Mouse (Mus musculus): ENCODE measurements around the gene Entpd1. TPM values are rescaled to one million over a fixed set of nuclear protein-coding genes. Genes with fewer than 3 reads are reported as not detected.

Entpd1 gene
- polyA plus RNA-seq, 1 experiment from 2014 or later: 3.3 TPM

DNA sequence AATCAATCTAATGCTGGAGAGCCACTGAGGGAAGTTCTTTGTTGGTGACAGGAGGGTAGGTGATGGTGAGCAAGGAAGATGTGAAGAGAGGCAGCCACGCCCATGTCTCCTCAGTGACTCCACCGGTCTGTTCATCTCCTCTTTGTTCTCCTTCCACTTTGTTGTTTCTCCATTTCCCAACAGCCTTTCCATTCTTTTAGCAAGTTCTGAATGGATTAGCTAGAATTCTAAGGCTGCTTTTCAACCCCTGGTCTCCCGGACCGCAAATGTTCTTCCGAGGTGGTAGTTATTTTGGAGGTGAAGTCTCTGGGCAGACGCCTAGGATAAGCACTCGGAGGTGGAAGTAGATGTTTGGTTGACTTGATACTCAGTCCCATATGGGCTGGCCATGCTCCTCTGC lies 72.4 kb downstream of the Entpd1 start:
- H3K27ac ChIP-seq (replicated peaks): no peak overlapping the region
- DNase-seq (ENCODE audit: low spot score): no peak
- H3K9me3 ChIP-seq: no peaks in the 10 kb centered on the region
- no peaks in the 10 kb centered on the region for H3K27me3 ChIP-seq (replicated peaks; ENCODE audit: low read depth, poor library complexity, severe bottlenecking)
- H3K36me3 ChIP-seq (replicated peaks): no peaks in the 10 kb centered on the region
- H3K4me1 ChIP-seq: no peaks in the 10 kb centered on the region
- H3K4me3 ChIP-seq: no peak overlapping the region
- WGBS: 89% methylated on average over 7 of the region's 7 CpGs

DNA sequence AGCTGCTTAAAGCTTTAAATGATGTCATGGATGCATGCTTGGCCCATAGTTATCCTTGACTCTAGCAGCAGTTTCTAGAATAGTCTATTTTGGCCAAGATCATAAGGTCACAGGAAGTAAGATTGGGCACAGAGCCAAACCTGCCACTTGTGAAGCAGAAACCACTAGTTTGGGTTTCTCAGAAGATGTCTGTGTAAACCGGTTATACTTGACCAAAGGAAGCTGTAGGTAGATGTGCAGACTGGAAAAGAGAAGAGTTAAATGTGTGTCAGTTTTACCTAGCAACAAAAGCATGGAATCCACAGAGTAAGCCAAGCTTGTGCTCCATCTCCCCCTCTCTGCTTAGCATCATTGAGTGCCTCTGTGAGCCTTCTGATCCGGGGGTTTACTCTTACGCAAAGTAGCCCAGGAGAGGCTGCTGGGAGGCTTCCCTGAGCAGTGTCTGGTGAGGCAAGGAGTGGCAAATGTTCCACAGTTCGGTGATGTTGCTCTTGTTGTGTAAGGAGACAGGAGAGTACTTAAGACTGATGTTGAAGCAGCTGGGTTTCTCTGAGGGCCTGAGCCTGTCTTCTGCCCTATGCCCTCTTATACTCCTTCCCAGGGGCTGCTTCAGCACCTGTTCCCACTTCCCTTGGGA lies 75.2 kb downstream of the Entpd1 start:
- no peak for DNase-seq (ENCODE audit: low spot score)
- no peak overlapping the region for H3K4me3 ChIP-seq
- H3K27me3 ChIP-seq (replicated peaks; ENCODE audit: low read depth, poor library complexity, severe bottlenecking): no peaks in the 10 kb centered on the region
- H3K27ac ChIP-seq (replicated peaks): no peak overlapping the region
- no peaks in the 10 kb centered on the region for H3K9me3 ChIP-seq
- WGBS: 85% methylated on average over 4 of the region's 4 CpGs
- H3K36me3 ChIP-seq (replicated peaks): no peaks in the 10 kb centered on the region
- H3K4me1 ChIP-seq: no peaks in the 10 kb centered on the region

DNA sequence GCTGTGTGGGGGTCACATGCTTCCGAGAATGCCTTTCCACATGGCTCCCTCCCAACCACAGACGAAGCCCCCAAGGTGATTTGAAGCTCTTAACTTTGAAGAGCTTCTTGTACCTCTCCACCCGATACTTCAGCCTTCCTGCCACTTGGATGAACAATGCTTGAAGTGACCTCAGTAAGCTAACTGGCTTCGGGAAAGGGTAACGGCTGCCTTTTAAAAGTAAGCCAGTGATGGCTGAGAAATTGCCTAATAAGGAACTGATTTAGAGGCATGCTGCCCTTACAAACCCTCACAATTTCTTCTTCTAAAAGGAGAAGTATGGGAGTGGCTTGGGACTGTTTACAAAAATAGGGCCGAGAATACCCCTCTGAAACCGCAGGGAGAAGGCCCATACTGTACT lies 81.0 kb downstream of the Entpd1 start:
- H3K4me3 ChIP-seq: no peak overlapping the region
- H3K36me3 ChIP-seq (replicated peaks): no peaks in the 10 kb centered on the region
- DNase-seq (ENCODE audit: low spot score): no peak
- H3K9me3 ChIP-seq: no peaks in the 10 kb centered on the region
- 85% methylated on average over 7 of the region's 7 CpGs for WGBS
- H3K27me3 ChIP-seq (replicated peaks; ENCODE audit: low read depth, poor library complexity, severe bottlenecking): no peaks in the 10 kb centered on the region
- no peak overlapping the region for H3K27ac ChIP-seq (replicated peaks)
- H3K4me1 ChIP-seq: no peaks in the 10 kb centered on the region

DNA sequence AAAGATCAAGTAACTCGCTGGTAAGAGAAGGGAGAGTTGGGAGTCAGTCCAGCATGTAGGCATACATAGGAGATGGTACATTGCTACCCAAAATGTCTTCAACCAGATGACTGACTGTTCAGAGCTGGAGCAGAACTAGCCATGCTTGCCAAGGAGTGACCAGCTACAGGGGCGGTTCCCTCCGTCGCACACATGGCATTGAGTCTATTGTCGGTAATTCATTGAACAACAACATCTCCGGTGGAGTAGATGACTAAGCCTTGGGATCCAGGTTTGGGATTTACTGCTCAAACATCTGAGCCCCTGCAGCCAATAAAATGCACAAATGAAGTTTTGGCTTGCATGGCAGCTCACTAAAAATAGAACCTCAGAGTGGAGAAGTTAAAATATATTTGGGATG lies 84.0 kb downstream of the Entpd1 start:
- WGBS: 92% methylated on average over 6 of the region's 6 CpGs
- Histone ChIP-seq H3K4me1 (no peaks in the 10 kb centered on the region), H3K4me3 (no peak overlapping the region), H3K9me3 (no peaks in the 10 kb centered on the region), H3K36me3 (replicated peaks) (no peaks in the 10 kb centered on the region), H3K27me3 (replicated peaks; ENCODE audit: low read depth, poor library complexity, severe bottlenecking) (no peaks in the 10 kb centered on the region), H3K27ac (replicated peaks) (no peak overlapping the region)
- no peak for DNase-seq (ENCODE audit: low spot score)

DNA sequence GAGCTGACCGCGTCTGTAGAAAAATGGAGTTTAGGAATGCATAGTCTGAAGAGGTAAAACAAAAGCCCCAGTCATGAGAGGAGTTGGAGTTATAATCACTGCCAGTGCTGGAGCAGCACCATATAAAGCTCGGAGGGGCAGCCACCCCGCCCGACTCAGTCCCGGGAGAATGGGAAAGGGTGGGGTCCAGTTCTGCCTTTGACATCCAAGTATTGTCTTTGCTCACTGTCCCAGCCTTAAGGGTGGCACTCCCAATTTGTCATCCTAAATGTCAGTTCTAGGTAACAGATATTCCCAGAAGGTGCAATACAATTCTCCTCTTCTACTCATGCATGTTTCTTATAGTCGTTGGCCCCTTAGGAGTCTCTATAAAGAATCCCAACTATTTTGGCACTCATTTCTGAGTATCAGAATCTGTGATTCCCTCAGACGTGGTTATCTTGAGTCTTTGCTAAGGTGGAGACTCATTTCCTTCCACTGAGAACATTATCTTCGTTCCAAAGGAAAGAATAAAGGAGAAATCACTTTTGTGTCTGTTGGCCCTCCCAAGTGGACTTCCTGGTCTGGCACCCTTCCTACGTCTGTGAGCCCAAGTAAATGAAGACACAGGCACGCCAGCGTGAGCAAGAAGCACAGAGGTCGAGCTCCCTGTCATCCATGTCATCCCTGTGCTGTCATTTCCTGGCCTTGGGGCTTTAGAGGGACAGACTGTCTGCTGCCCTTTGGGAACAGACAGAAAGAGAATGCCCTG lies 86.1 kb downstream of the Entpd1 start:
- peaks cover 4% of the 10 kb centered on the region; the same call in 1 of the 2 replicates for H3K4me1 ChIP-seq
- no peaks in the 10 kb centered on the region for H3K9me3 ChIP-seq
- no peaks in the 10 kb centered on the region for H3K27me3 ChIP-seq (replicated peaks; ENCODE audit: low read depth, poor library complexity, severe bottlenecking)
- no peak overlapping the region for H3K4me3 ChIP-seq
- 69% methylated on average over 13 of the region's 13 CpGs for WGBS
- no peak overlapping the region for H3K27ac ChIP-seq (replicated peaks)
- DNase-seq (ENCODE audit: low spot score): no peak
- H3K36me3 ChIP-seq (replicated peaks): no peaks in the 10 kb centered on the region

DNA sequence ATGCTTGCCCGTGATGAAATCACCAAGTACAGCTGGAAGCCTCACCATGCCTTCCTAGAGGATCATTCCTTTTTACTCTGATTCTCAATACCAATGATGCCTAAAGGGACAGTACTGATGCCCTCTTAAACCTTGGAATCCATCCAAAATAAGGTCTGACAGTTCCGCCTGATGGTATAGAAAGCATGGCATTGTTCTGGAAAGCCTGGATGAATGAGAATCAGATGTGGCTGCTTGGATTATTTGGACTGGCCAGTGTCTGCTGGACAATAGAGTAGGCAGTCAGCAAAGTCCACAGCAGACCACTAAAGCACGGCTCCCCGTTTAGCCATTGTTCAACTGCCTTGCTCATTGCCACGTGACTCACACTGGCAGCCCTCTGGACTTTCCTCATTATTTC lies 87.7 kb downstream of the Entpd1 start:
- WGBS: 74% methylated on average over 5 of the region's 5 CpGs

DNA sequence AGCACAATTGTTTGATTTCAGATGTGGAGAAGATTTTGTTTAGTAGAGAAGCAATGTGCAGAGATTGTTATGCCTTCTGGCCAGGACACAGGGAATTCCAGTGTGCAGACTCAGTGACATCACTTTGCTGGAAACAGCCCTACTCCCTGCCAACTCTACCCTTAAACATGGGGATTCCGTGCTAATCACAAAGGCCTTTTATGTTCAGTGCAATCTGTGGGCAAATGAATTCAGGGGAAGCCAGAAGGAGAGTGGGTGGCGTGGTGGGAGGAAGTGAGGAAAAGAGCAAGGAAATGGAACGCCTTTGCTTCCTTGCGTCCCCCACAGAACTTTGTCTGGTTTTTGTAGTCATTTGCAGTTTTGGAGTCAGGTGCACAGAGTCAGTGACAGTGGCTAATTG lies 90.2 kb downstream of the Entpd1 start:
- H3K9me3 ChIP-seq: no peaks in the 10 kb centered on the region
- H3K36me3 ChIP-seq (replicated peaks): no peaks in the 10 kb centered on the region
- H3K4me1 ChIP-seq: peaks cover 4% of the 10 kb centered on the region; the same call in 1 of the 2 replicates
- DNase-seq (ENCODE audit: low spot score): no peak
- no peak overlapping the region for H3K27ac ChIP-seq (replicated peaks)
- H3K27me3 ChIP-seq (replicated peaks; ENCODE audit: low read depth, poor library complexity, severe bottlenecking): no peaks in the 10 kb centered on the region
- no peak overlapping the region for H3K4me3 ChIP-seq
- 65% methylated on average over 4 of the region's 4 CpGs for WGBS

More for the DNA sequence above, 87.7 kb downstream of the Entpd1 start:
- no peak overlapping the region for H3K27ac ChIP-seq (replicated peaks)
- H3K4me1 ChIP-seq: peaks cover 4% of the 10 kb centered on the region; the same call in 1 of the 2 replicates
- H3K4me3 ChIP-seq: no peak overlapping the region
- no peaks in the 10 kb centered on the region for H3K36me3 ChIP-seq (replicated peaks)
- H3K27me3 ChIP-seq (replicated peaks; ENCODE audit: low read depth, poor library complexity, severe bottlenecking): no peaks in the 10 kb centered on the region
- no peak for DNase-seq (ENCODE audit: low spot score)
- H3K9me3 ChIP-seq: no peaks in the 10 kb centered on the region

DNA sequence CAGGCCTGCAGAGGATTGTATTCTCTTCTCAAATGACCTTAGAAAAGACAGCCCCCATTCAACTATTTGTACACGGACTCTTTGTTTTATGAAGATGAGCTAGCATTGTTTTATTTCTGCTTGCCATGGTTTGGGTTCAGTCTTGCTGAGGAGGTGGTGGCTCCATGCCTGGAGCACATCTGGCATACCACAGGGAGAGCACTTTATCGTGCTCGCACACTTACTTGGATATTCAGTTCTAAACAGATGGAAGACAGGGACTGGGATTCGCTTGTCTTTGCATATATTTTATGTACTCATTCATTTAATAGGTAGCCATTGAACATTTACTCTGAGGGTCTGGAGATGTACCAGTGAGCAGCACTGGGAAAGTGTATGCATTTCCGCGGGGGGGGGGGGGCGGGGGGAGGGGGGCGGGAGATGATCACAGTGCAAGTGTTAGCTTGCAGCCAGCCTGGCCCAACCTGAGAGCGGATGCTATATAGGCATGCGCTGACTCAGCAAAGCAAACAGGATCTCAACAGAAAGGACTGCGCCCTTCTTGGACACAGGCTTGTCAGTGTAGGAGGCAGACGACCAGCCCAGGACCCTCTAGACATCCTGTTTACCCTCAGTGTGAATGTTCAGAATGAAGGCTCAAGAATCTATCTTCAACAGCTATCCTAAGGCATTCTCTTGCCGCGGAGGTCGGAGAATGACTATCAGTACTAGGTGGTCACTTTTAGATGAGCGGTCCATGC lies 100.9 kb downstream of the Entpd1 start:
- Histone ChIP-seq H3K4me3 (no peak overlapping the region), H3K27ac (replicated peaks) (no peak overlapping the region), H3K36me3 (replicated peaks) (no peaks in the 10 kb centered on the region), H3K4me1 (peaks cover 7% of the 10 kb centered on the region), H3K9me3 (no peaks in the 10 kb centered on the region), H3K27me3 (replicated peaks; ENCODE audit: low read depth, poor library complexity, severe bottlenecking) (no peaks in the 10 kb centered on the region)
- 85% methylated on average over 16 of the region's 16 CpGs for WGBS
- DNase-seq (ENCODE audit: low spot score): no peak

DNA sequence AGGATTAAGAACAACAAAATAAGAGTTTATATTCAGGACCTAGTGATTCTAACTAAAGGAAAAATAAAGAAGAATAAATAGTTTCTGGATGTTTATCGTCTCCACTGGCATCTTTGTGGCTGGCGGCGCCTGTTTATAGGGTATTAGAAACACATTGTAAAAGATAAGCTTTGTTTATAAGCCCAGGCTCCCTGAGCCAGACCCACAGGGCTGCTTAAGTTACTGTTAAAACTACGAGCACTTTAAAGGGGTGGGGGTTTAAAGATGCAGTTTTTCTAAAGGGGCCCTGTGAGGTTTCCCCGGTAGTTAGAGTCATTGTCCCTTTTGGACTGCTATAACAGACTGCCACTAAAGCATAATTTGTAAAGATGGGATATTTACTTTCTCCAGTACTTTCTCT lies 102.5 kb downstream of the Entpd1 start:
- Histone ChIP-seq H3K27me3 (replicated peaks; ENCODE audit: low read depth, poor library complexity, severe bottlenecking) (no peaks in the 10 kb centered on the region), H3K36me3 (replicated peaks) (no peaks in the 10 kb centered on the region), H3K27ac (replicated peaks) (no peak overlapping the region), H3K9me3 (no peaks in the 10 kb centered on the region), H3K4me3 (no peak overlapping the region), H3K4me1 (no peaks in the 10 kb centered on the region)
- no peak for DNase-seq (ENCODE audit: low spot score)
- 79% methylated on average over 5 of the region's 5 CpGs for WGBS

DNA sequence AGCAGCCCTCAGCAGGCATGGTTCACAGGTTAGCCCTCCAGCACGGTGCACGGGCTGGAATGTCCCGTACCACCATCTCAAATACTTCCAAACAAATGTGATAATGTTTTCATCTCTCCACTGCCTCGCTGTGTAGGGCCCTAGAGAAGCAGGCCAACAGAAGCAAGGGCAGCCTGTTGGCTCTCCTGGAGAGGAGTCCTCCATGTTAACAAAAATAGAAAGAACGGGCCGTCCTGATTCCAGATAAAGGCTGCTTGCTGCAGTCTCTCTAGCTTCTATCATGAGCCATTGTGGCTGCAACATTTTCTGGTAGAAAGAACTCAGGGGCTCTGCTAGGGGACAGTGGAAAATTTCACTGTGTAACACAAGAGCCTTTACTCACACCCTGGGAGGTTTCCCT lies 104.8 kb downstream of the Entpd1 start:
- no peaks in the 10 kb centered on the region for H3K27me3 ChIP-seq (replicated peaks; ENCODE audit: low read depth, poor library complexity, severe bottlenecking)
- WGBS: 90% methylated on average over 6 of the region's 6 CpGs
- H3K4me3 ChIP-seq: no peak overlapping the region
- H3K36me3 ChIP-seq (replicated peaks): no peaks in the 10 kb centered on the region
- H3K9me3 ChIP-seq: no peaks in the 10 kb centered on the region
- no peak overlapping the region for H3K27ac ChIP-seq (replicated peaks)
- no peaks in the 10 kb centered on the region for H3K4me1 ChIP-seq
- DNase-seq (ENCODE audit: low spot score): no peak

DNA sequence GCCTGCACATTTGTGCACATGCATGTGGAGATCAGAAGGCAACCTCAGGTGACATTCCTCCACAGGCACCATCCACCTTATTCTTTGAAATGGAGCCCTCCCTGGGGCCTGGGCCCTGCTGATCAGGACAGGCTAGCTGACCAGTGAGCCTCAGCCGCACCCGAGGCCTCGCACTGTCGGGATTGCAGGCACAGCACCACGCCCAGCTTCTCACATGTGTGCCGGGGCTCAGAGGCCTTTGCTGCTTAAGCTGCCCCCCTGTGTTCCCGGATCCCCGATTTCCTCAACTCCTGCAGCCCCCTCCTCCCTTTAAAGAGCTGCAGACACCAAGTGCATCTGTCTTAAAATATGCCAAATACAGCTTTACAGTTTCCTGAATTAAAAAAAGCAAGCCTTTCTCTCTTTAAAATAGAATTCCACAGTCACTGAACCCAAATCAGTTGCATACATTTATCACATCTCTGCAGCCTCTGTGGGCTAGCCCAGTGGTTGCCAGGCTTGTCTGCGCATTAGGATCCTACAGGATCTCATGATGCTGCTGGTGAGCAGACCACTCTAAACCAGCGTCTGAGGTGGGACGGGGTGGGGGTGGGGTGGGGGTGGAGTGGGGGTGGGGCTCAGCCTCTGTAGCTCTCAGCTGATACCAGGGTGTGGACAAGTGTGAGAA lies 107.4 kb downstream of the Entpd1 start:
- Histone ChIP-seq H3K9me3 (no peaks in the 10 kb centered on the region), H3K4me3 (no peak overlapping the region), H3K27ac (replicated peaks) (no peak overlapping the region), H3K27me3 (replicated peaks; ENCODE audit: low read depth, poor library complexity, severe bottlenecking) (no peaks in the 10 kb centered on the region), H3K36me3 (replicated peaks) (no peaks in the 10 kb centered on the region), H3K4me1 (peaks cover 7% of the 10 kb centered on the region)
- 54% methylated on average over 11 of the region's 11 CpGs for WGBS
- no peak for DNase-seq (ENCODE audit: low spot score)

DNA sequence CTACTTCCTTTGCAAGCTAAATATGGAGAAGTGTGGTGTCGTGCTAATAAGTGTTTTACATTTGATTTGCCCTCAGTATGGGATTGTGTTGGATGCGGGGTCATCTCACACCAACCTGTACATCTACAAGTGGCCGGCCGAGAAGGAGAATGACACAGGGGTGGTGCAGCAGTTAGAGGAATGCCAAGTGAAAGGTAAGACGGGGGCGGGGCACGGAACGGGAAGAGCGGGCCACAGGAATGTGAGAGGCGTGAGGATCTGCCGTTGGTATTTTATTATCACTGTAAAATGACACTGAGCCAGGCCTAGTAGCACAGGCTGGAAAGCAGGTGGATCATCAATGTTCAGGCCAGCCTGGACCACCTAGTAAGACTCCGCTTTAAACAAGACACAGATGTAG lies 108.2 kb downstream of the Entpd1 start:
- H3K4me1 ChIP-seq: peaks cover 7% of the 10 kb centered on the region
- no peak overlapping the region for H3K4me3 ChIP-seq
- H3K9me3 ChIP-seq: no peaks in the 10 kb centered on the region
- H3K27ac ChIP-seq (replicated peaks): no peak overlapping the region
- 82% methylated on average over 12 of the region's 12 CpGs for WGBS
- no peaks in the 10 kb centered on the region for H3K36me3 ChIP-seq (replicated peaks)
- DNase-seq (ENCODE audit: low spot score): no peak
- H3K27me3 ChIP-seq (replicated peaks; ENCODE audit: low read depth, poor library complexity, severe bottlenecking): no peaks in the 10 kb centered on the region

Data from embryonic facial prominence, embryonic 10.5 days (tissue).